Mouse (Mus musculus) hindbrain, postnatal 0 days (tissue): ENCODE results near the gene Wnt10a. TPM values are rescaled to one million over a fixed set of nuclear protein-coding genes. Genes with fewer than 3 reads are reported as not detected.

Experiments
- ATAC-seq: fragments of 200-750 bp; cut with Nextera tagmentation; 2 replicates; pipeline ENCODE4 v1.8.0; 2017; ENCODE audit warnings: mild to moderate bottlenecking, moderate TSS enrichment, moderate library complexity
- DNase-seq: peaks from one replicate; pipeline ENCODE4 v3.0.0-alpha.2; 2015; ENCODE audit warnings: low spot score
- H3K27ac ChIP-seq: fragments of 300-500 bp; sonication (generic); 2 replicates; pipeline ENCODE4 v1.5.1; 2014; ENCODE audit warnings: mild to moderate bottlenecking
- H3K27me3 ChIP-seq: fragments of 300-500 bp; sonication (generic); 2 replicates; pipeline ENCODE4 v1.6.1; 2014; ENCODE audit warnings: low read length, mixed read lengths; ENCODE audit not compliant: insufficient read depth
- H3K36me3 ChIP-seq: fragments of 300-500 bp; sonication (generic); 2 replicates; pipeline ENCODE4 v1.6.1; 2014; ENCODE audit warnings: low read length, mixed read lengths; ENCODE audit not compliant: insufficient read depth
- H3K4me1 ChIP-seq: fragments of 300-500 bp; sonication (generic); 2 replicates; pipeline ENCODE4 v1.6.1; 2014; ENCODE audit warnings: antibody characterized with exemption, low read length, mixed read lengths; ENCODE audit not compliant: insufficient read depth
- H3K4me2 ChIP-seq: fragments of 300-500 bp; sonication (generic); 2 replicates; pipeline ENCODE4 v1.6.1; 2014; ENCODE audit warnings: low read depth, mild to moderate bottlenecking, low read length, moderate library complexity, mixed read lengths
- H3K4me3 ChIP-seq: fragments of 300-500 bp; sonication (generic); 2 replicates; pipeline ENCODE4 v1.5.1; 2014; ENCODE audit warnings: low read length
- H3K9ac ChIP-seq: fragments of 300-500 bp; sonication (generic); replicated peaks from 2 replicates; pipeline ENCODE4 v1.6.1; 2014; ENCODE audit warnings: mild to moderate bottlenecking, low read length, moderate library complexity, mixed read lengths
- H3K9me3 ChIP-seq: fragments of 300-500 bp; sonication (generic); 2 replicates; pipeline ENCODE4 v1.6.1; 2016; ENCODE audit warnings: low read length, mixed read lengths
- CTCF ChIP-seq: IDR thresholded peaks from 2 replicates; pipeline ENCODE4 v1.5.1; 2016; ENCODE audit warnings: antibody characterized with exemption, control low read depth, low read depth
- WGBS: fragments of 180-500 bp; shearing (Covaris S2); extraction: QIAGEN DNeasy Blood & Tissue Kit; methylation state at CpG from one replicate; pipeline ENCODE4 v1.1.7; 2014; 5-methylcytosine and 5-hydroxymethylcytosine counted together
- polyA plus RNA-seq: library from polyadenylated mRNA; unstranded; fragments of >200 nt; fragmentation: Nextera tagmentation; extraction: Ambion mirVana; gene quantifications from 2 replicates; pipeline ENCODE4 v1.2.1, GENCODE M21; 2015
- total RNA-seq: library from RNA; depleted of rRNA; stranded (reverse); fragments of >200 nt; gene quantifications from 2 replicates; pipeline ENCODE4 v1.2.3, GENCODE M21; 2014

Wnt10a gene
- total and polyA plus RNA-seq, 2 experiments from 2014 or later: 0.48 to 2.7 TPM

DNA sequence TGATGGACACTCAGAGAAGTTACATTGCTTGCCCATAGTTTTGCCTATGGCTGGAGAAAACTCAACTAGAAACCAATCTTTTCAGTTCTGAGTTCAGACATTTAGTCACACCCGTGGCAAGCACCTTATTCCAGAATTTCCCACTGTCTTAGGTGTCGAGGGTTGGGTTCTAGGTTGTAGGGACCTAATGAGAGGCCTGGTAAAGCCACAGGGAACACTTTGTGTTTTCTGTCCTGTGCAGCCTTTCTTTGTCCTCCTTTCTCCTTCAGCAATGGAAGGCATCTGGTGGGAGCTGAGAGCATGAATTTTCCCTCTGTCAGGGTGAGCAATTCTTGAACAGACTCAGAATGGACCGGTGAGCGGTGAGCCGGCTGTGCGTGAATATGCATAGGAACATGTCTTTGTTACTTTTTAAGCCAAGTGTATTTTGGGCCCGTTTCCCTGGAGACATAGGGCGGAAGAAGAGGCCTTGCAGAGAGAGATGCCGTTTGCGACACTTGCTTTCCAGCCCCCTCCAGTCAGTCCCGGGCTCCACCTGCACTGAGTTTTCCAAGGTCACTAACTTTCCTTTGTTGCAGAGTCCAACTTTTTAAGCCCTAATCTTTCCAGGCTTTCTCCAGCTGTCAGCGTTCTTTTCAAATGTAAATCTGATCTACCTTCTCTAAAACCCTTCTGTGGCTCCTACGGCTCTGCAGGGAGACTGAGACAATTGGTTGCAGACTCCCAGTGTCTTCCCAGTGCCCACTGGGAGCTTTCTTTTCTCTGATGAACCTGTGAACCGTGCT is 33.4 kb downstream of the Wnt10a start:
- H3K9ac ChIP-seq: no peak overlapping the region
- no peak for DNase-seq
- no peak overlapping the region for H3K4me3 ChIP-seq
- no peak overlapping the region for H3K4me2 ChIP-seq
- ATAC-seq: no peak
- no peaks in the 10 kb centered on the region for H3K27me3 ChIP-seq
- no peak for TF ChIP-seq CTCF
- no peak overlapping the region for H3K27ac ChIP-seq
- H3K4me1 ChIP-seq: no peaks in the 10 kb centered on the region
- no peaks in the 10 kb centered on the region for H3K9me3 ChIP-seq
- no peaks in the 10 kb centered on the region for H3K36me3 ChIP-seq
- 10% methylated on average over 14 of the region's 14 CpGs for WGBS

DNA sequence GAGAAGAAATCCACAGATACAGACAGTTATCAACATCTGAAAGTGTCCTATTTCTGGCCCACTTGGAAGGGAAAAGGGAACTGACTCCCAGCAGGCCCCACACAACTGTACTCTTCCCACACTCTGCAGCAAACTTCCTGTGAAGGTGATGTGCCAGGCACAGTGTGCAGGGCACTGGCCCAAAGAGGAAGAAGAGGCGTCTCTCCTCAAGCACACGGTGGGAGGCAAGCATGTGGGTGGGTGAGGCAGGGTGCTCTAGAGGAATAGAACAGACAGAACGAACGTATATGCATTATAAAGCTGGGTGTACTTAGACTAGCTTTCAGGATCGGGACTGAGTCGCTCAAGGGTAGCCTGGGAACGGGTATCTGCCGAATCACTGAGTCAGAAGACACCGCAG is 38.7 kb downstream of the Wnt10a start:
- H3K4me3 ChIP-seq: no peak overlapping the region
- H3K9me3 ChIP-seq: no peaks in the 10 kb centered on the region
- H3K9ac ChIP-seq: no peak overlapping the region
- H3K36me3 ChIP-seq: no peaks in the 10 kb centered on the region
- no peak for DNase-seq
- no peaks in the 10 kb centered on the region for H3K27me3 ChIP-seq
- no peak for ATAC-seq
- WGBS: 76% methylated on average over 9 of the region's 9 CpGs
- H3K4me2 ChIP-seq: no peak overlapping the region
- no peak overlapping the region for H3K27ac ChIP-seq
- no peak for TF ChIP-seq CTCF
- no peaks in the 10 kb centered on the region for H3K4me1 ChIP-seq

DNA sequence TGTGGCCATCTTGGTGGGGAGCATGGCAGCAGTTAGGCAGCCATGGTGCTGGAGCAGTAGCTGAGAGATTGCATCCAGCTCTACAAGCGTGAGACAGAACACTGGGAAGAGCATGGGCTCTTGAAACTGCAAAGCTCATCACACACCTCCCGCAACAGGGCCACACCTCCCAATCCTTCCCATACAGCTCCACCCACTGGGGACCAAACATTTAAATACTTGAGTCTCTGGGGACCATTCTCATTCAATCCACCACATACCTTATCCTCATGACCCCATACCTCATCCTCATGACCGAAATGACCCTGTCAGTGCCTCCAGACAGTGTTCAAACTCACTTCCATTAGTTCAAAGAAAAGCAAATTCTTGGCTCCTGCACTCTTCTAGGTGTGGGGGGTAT is 41.9 kb downstream of the Wnt10a start:
- H3K27me3 ChIP-seq: no peaks in the 10 kb centered on the region
- 82% methylated on average over 3 of the region's 3 CpGs for WGBS
- H3K4me1 ChIP-seq: no peaks in the 10 kb centered on the region
- DNase-seq (no peak), ATAC-seq (no peak)
- no peak overlapping the region for H3K4me2 ChIP-seq
- no peak overlapping the region for H3K9ac ChIP-seq
- no peaks in the 10 kb centered on the region for H3K36me3 ChIP-seq
- TF ChIP-seq CTCF: no peak
- H3K4me3 ChIP-seq: no peak overlapping the region
- H3K9me3 ChIP-seq: no peaks in the 10 kb centered on the region
- no peak overlapping the region for H3K27ac ChIP-seq

DNA sequence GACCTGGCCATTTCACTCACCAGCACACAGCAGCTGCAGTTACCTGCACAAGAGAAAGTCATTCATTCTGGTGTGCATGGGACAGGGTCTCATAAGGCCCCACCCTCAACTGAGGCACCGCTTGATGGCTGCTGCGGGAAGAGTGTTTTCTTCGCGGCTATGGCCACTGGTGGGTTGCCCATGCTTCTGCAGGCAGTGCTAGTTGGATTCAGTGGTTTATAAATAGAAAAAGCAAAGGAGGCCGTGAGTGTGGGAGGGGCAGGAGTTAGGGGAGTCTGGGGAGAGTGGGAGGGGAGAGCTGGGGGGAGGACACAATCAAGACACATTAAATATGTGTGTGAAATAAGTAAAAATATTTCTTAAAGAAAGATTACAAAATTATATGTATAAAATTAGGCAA is 51.8 kb downstream of the Wnt10a start:
- 83% methylated on average over 5 of the region's 5 CpGs for WGBS
- Histone ChIP-seq H3K4me2 (no peak overlapping the region), H3K4me1 (no peaks in the 10 kb centered on the region), H3K27me3 (no peaks in the 10 kb centered on the region), H3K4me3 (no peak overlapping the region), H3K9me3 (no peaks in the 10 kb centered on the region), H3K36me3 (no peaks in the 10 kb centered on the region), H3K9ac (no peak overlapping the region), H3K27ac (no peak overlapping the region)
- no peak for ATAC-seq
- DNase-seq: no peak
- TF ChIP-seq CTCF: no peak

DNA sequence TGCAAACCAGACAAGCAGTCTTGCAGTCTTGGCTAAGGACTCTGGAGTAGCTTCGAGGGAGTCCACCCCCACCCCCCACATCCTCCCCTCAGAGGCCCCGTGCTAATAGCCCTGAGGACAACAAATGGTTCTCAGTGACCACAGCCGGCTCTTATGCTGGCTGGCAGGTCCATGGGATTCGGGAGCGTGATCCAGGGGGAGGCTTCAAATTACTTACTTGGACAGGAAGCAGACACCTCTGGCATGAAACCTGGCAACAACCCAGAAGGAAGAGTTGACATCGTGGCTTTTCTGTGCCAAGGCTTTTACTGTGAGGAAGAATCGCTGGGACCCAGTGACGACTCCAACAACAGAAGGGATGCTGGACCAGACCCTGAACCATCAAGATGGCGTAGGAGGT is 55.0 kb downstream of the Wnt10a start:
- 43% methylated on average over 9 of the region's 9 CpGs for WGBS

DNA sequence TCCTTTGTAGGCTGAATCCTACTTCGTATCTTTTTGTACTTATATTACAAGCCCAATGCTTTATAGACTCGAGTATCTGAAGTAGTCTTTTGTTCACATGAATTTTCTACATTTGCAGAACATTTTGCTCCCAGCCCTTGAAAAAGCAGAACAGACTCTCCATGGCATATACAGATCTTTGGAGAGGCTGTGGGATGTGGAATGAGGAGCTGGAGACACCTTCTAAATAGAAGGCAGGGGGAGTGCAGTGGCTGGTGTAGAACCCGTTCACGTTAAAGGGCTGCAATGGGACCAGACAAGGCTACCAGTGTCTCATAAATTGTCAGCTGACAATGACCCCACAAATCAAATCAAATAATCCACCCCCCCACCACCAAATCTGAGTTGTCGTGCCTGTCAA is 57.6 kb downstream of the Wnt10a start:
- Histone ChIP-seq H3K4me1 (no peaks in the 10 kb centered on the region; the same call in 1 of the 2 replicates), H3K4me2 (no peak overlapping the region), H3K4me3 (no peak overlapping the region), H3K9me3 (no peaks in the 10 kb centered on the region), H3K27me3 (no peaks in the 10 kb centered on the region), H3K36me3 (no peaks in the 10 kb centered on the region), H3K27ac (no peak overlapping the region), H3K9ac (no peak overlapping the region)
- TF ChIP-seq CTCF: no peak
- DNase-seq: no peak
- WGBS: 64% methylated on average over 5 of the region's 5 CpGs
- ATAC-seq: no peak

More for the DNA sequence above, 55.0 kb downstream of the Wnt10a start:
- DNase-seq (no peak), ATAC-seq (no peak)
- H3K9me3 ChIP-seq: no peaks in the 10 kb centered on the region
- TF ChIP-seq CTCF: no peak
- no peak overlapping the region for H3K9ac ChIP-seq
- H3K27ac ChIP-seq: no peak overlapping the region
- H3K4me3 ChIP-seq: no peak overlapping the region
- H3K36me3 ChIP-seq: no peaks in the 10 kb centered on the region
- H3K27me3 ChIP-seq: no peaks in the 10 kb centered on the region
- no peak overlapping the region for H3K4me2 ChIP-seq
- H3K4me1 ChIP-seq: no peaks in the 10 kb centered on the region

DNA sequence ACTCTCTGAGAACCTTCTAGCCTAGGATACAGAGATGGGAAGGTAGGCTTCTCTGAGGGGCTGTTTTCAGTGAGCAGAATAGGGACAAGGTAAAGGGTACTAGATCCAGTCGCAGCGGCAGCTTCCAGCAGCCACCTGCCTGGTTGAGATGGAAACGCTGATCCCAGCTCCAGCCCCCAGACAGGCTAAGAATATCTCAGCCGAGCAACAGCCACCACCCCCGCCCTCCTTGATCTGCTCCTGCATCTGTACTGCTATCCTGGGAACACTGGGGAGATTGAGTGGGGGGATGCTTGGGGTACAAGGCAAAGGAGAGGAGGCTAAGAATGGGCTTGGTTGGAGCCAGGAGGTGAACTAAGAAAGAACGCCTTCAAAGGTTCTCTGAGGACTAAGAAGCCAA is 58.9 kb downstream of the Wnt10a start:
- Histone ChIP-seq H3K4me2 (no peak overlapping the region; the same call in 1 of the 2 replicates), H3K27ac (no peak overlapping the region), H3K9me3 (no peaks in the 10 kb centered on the region), H3K27me3 (no peaks in the 10 kb centered on the region), H3K4me1 (no peaks in the 10 kb centered on the region; the same call in 1 of the 2 replicates), H3K36me3 (no peaks in the 10 kb centered on the region), H3K9ac (no peak overlapping the region), H3K4me3 (no peak overlapping the region)
- no peak for ATAC-seq
- 38% methylated on average over 6 of the region's 6 CpGs for whole genome bisulfite sequencing
- DNase-seq: no peak
- TF ChIP-seq CTCF: no peak
